Comparison of ENCODE assay signal across 9 mouse cellular contexts in the genomic region with DNA sequence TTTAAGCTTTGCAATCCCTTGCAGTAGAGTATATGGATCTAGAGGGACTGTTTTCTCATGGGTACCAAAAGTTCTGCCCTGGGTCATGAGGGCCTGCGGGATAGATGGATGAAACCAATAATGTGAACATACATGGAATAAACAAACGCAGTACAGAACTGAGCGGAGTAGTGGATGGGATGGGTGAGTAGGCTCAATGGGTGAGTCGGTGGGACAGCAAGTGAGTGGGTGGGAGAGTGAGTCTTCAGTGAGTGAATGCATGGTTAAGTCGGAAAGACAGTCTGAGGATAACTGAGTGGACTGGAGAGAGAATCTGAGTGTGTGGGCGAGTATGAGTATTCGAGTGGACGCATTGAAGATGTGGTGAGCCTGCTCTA. TPM values are rescaled to one million over a fixed set of nuclear protein-coding genes. Genes with fewer than 3 reads are reported as not detected.
A peak's percentile ranks its signal among the peaks of the same experiment; 100 is the strongest.
DNase-seq lines count a peak whose midpoint lies in the region; ATAC-seq and TF ChIP-seq lines count a peak whose summit lies in the region.
"Had no signal": no experiment of that assay in that cellular context is flagged by ENCODE, and none has a peak within 500 bp of the region (broad histone marks: within the 10 kb centered on the region; RNA-seq: fewer than 3 reads in every experiment).

No protein-coding gene starts in this region.

- no peak for DNase-seq in lung, embryonic 14.5 days
- DNase-seq in lung, postnatal 36 days: no peak
- DNase-seq in gastrocnemius, adult 18-20 months (ENCODE audit: low spot score): no peak
- no peak for DNase-seq in gastrocnemius, postnatal 14 days
- DNase-seq: cerebellum, postnatal 36 days had no signal

- ATAC-seq in lung, embryonic 14.5 days (ENCODE audit: insufficient read depth): peak; percentile 3; the same call in 1 of the 2 replicates
- 0 out of 2 replicates have a peak, but pooled peaks have one; percentile 5 for ATAC-seq in forebrain, embryonic 12.5 days (ENCODE audit: low FRiP score)
- ATAC-seq in limb, embryonic 13.5 days (ENCODE audit: low FRiP score, low read depth): no peak
- ATAC-seq in stomach, embryonic 14.5 days (ENCODE audit: insufficient number of reproducible peaks, insufficient read depth, low FRiP score, low read depth): no peak

- no peak overlapping the region for H3K27ac ChIP-seq in lung, embryonic 14.5 days (ENCODE audit: low read depth)
- H3K27ac ChIP-seq in forebrain, embryonic 12.5 days: no peak overlapping the region
- H3K27ac ChIP-seq in limb, embryonic 13.5 days: no peak overlapping the region; the same call in 1 of the 2 replicates
- H3K27ac ChIP-seq in stomach, embryonic 14.5 days (ENCODE audit: low read length): no peak overlapping the region

- 0 out of 2 replicates have a peak overlapping the region, but pooled peaks have one; percentile 43 for H3K9ac ChIP-seq in lung, embryonic 14.5 days
- H3K9ac ChIP-seq in forebrain, embryonic 12.5 days: 0 out of 2 replicates have a peak overlapping the region, but pooled peaks have one; percentile 66
- peak overlapping the region; percentile 95 for H3K9ac ChIP-seq in limb, embryonic 13.5 days
- H3K9ac ChIP-seq in stomach, embryonic 14.5 days (replicated peaks; ENCODE audit: low read depth, low read length): peak overlapping the region; percentile 50; the same call in 1 of the 2 replicates

- no peak for TF ChIP-seq CTCF in lung, embryonic 14.5 days (IDR thresholded peaks at IDR 0.05; ENCODE audit: low read depth)

- 28% methylated on average over 8 of the region's 8 CpGs for WGBS in lung, embryonic 14.5 days
- WGBS in forebrain, embryonic 12.5 days: 34% methylated on average over 8 of the region's 8 CpGs
- 30% methylated on average over 8 of the region's 8 CpGs for WGBS in limb, embryonic 13.5 days
- WGBS in stomach, embryonic 14.5 days: 30% methylated on average over 8 of the region's 8 CpGs

- H3K36me3 ChIP-seq in lung, embryonic 14.5 days (ENCODE audit: insufficient read depth): no peaks in the 10 kb centered on the region
- no peaks in the 10 kb centered on the region for H3K36me3 ChIP-seq in forebrain, embryonic 12.5 days (replicated peaks)
- H3K36me3 ChIP-seq in limb, embryonic 13.5 days: no peaks in the 10 kb centered on the region
- no peaks in the 10 kb centered on the region for H3K36me3 ChIP-seq in stomach, embryonic 14.5 days (ENCODE audit: control insufficient read depth, insufficient read depth, low read length)

- intact Hi-C loops in gastrocnemius, postnatal 14 days (cut with DNase I; ENCODE audit: low total_unique reads): no loop called here

- H3K4me1 ChIP-seq in lung, embryonic 14.5 days (ENCODE audit: insufficient read depth): no peaks in the 10 kb centered on the region; the same call in 1 of the 2 replicates
- peaks cover 15% of the 10 kb centered on the region for H3K4me1 ChIP-seq in forebrain, embryonic 12.5 days
- peaks cover 46% of the 10 kb centered on the region for H3K4me1 ChIP-seq in limb, embryonic 13.5 days
- H3K4me1 ChIP-seq in stomach, embryonic 14.5 days (ENCODE audit: control insufficient read depth, insufficient read depth, low read length): no peaks in the 10 kb centered on the region; the same call in 1 of the 2 replicates

- peak overlapping the region; percentile 46 for H3K4me3 ChIP-seq in lung, embryonic 14.5 days (ENCODE audit: low read depth, low read length)
- peak overlapping the region; percentile 69 for H3K4me3 ChIP-seq in forebrain, embryonic 12.5 days (replicated peaks)
- peak overlapping the region; percentile 89 for H3K4me3 ChIP-seq in limb, embryonic 13.5 days
- peak overlapping the region; percentile 56 for H3K4me3 ChIP-seq in stomach, embryonic 14.5 days (ENCODE audit: low read depth, low read length)

- no peaks in the 10 kb centered on the region for H3K9me3 ChIP-seq in lung, embryonic 14.5 days (ENCODE audit: low read depth, low read length)
- H3K9me3 ChIP-seq in forebrain, embryonic 12.5 days: no peaks in the 10 kb centered on the region
- H3K9me3 ChIP-seq in limb, embryonic 13.5 days: no peaks in the 10 kb centered on the region
- no peaks in the 10 kb centered on the region for H3K9me3 ChIP-seq in stomach, embryonic 14.5 days (ENCODE audit: control insufficient read depth, low read depth, low read length)

- peak overlapping the region; percentile 70 for H3K4me2 ChIP-seq in lung, embryonic 14.5 days
- H3K4me2 ChIP-seq in forebrain, embryonic 12.5 days: peak overlapping the region; percentile 98
- H3K4me2 ChIP-seq in limb, embryonic 13.5 days (replicated peaks): peak overlapping the region; percentile 78
- peak overlapping the region; percentile 94 for H3K4me2 ChIP-seq in stomach, embryonic 14.5 days (replicated peaks; ENCODE audit: low read depth, low read length)

- peaks cover 14% of the 10 kb centered on the region for H3K27me3 ChIP-seq in lung, embryonic 14.5 days (ENCODE audit: insufficient read depth, low read length)
- peaks cover 43% of the 10 kb centered on the region for H3K27me3 ChIP-seq in forebrain, embryonic 12.5 days
- H3K27me3 ChIP-seq in limb, embryonic 13.5 days: no peaks in the 10 kb centered on the region; the same call in 1 of the 2 replicates
- no peaks in the 10 kb centered on the region for H3K27me3 ChIP-seq in stomach, embryonic 14.5 days (ENCODE audit: control insufficient read depth, insufficient read depth, low read length)

RNA-seq across cellular contexts. Expression of a gene that starts 0.3 kb away (rescaled TPM):
- polyA plus RNA-seq in lung, embryonic 14.5 days (2014; fragmentation: Nextera tagmentation; extraction: Ambion mirVana): 4.4 and 6.0 TPM in 2 replicates
- polyA plus RNA-seq in forebrain, embryonic 12.5 days (2016; fragmentation: Nextera tagmentation; extraction: Ambion mirVana): 1.8 and 3.5 TPM in 2 replicates
- polyA plus RNA-seq in limb, embryonic 13.5 days (2015; fragmentation: Nextera tagmentation; extraction: Ambion mirVana): 21.2 and 23.5 TPM in 2 replicates
- polyA plus RNA-seq in stomach, embryonic 14.5 days (2014; fragmentation: Nextera tagmentation; extraction: Ambion mirVana): 1.7 and 2.0 TPM in 2 replicates
- total RNA-seq in gastrocnemius, adult 18-20 months (2021): under 1 TPM; 0.32 to 0.66 TPM
- total RNA-seq in gastrocnemius, postnatal 14 days (2021): 1 to 10 TPM; 1.6 to 3.3 TPM
- total RNA-seq: neutrophil, adult 5-6 weeks had no signal

RNA-seq across cellular contexts. Expression of a gene that starts 33.2 kb away (rescaled TPM):
- polyA plus RNA-seq in lung, embryonic 14.5 days (2014; fragmentation: Nextera tagmentation; extraction: Ambion mirVana): 15.9 and 17.7 TPM in 2 replicates
- 18.0 and 18.5 TPM in 2 replicates for polyA plus RNA-seq in forebrain, embryonic 12.5 days (2016; fragmentation: Nextera tagmentation; extraction: Ambion mirVana)
- 17.5 and 18.6 TPM in 2 replicates for polyA plus RNA-seq in limb, embryonic 13.5 days (2015; fragmentation: Nextera tagmentation; extraction: Ambion mirVana)
- polyA plus RNA-seq in stomach, embryonic 14.5 days (2014; fragmentation: Nextera tagmentation; extraction: Ambion mirVana): 16.0 and 16.6 TPM in 2 replicates
- total RNA-seq in gastrocnemius, adult 18-20 months (2021): 1 to 10 TPM; 1.5 to 2.3 TPM
- total RNA-seq in gastrocnemius, postnatal 14 days (2021): 1 to 10 TPM; 1.4 to 2.1 TPM

Comparison
In these comparisons a context has a peak if more than half of its experiments do, and no peak if none do; other contexts are left out.
1. ATAC-seq: peak in lung, embryonic 14.5 days (single experiment) and forebrain, embryonic 12.5 days (single experiment); none in limb, embryonic 13.5 days (single experiment) and stomach, embryonic 14.5 days (single experiment).
2. H3K9ac ChIP-seq: peak in every context shown above with its lines; median percentile 95 in limb, embryonic 13.5 days; 66 in forebrain, embryonic 12.5 days; 50 in stomach, embryonic 14.5 days; 43 in lung, embryonic 14.5 days.
3. Peak in every context shown above with its lines, with median percentiles within 50 percentile points of each other: H3K4me2 ChIP-seq and H3K4me3 ChIP-seq.